Mouse (Mus musculus): ENCODE results near the gene Rgs14. TPM values are rescaled to one million over a fixed set of nuclear protein-coding genes. Genes with fewer than 3 reads are reported as not detected.
A peak's percentile ranks its signal among the peaks of the same experiment; 100 is the strongest.

Gene Rgs14
- polyA plus RNA-seq, 1 experiment from 2014 or later, result 1.9 TPM

DNA sequence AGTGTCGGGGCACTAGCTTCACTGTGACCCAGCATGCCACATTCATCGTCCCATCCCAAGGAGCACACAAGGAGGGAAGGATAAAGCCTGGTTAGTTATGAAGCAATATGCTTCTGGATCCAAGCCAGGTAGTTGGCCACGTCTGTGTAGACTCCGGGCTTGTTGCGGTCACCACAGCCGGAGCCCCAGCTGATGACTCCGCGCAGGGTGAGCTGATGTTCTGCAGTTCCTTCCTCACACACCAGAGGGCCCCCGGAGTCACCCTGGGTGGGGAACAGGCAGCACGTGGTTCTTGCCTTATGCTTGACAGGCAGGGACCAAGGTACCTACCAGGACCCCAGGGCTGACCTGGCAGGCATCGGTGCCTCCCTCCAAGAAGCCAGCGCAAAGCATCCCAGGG lies 48.5 kb downstream of the Rgs14 start:
- H3K27me3 ChIP-seq (replicated peaks; ENCODE audit: control insufficient read depth, insufficient read depth, low read length), result peaks cover 73% of the 10 kb centered on the region
- peak; percentile 77 for DNase-seq (ENCODE audit: low spot score)
- no peak overlapping the region for H3K9ac ChIP-seq (ENCODE audit: low read depth, low read length)
- ATAC-seq (replicated peaks; ENCODE audit: low FRiP score), result peak; percentile 63
- H3K4me1 ChIP-seq (replicated peaks; ENCODE audit: control insufficient read depth, insufficient read depth, low read length), result peaks cover 7% of the 10 kb centered on the region
- 13% methylated on average over 12 of the region's 12 CpGs for WGBS
- H3K4me2 ChIP-seq, result no peak overlapping the region
- H3K36me3 ChIP-seq (ENCODE audit: control insufficient read depth, insufficient read depth, low read length), result no peaks in the 10 kb centered on the region
- no peak overlapping the region for H3K27ac ChIP-seq (ENCODE audit: low read depth, low read length)
- no peak overlapping the region for H3K4me3 ChIP-seq (ENCODE audit: low read depth, low read length)
- no peaks in the 10 kb centered on the region for H3K9me3 ChIP-seq (ENCODE audit: control insufficient read depth, low read length)

DNA sequence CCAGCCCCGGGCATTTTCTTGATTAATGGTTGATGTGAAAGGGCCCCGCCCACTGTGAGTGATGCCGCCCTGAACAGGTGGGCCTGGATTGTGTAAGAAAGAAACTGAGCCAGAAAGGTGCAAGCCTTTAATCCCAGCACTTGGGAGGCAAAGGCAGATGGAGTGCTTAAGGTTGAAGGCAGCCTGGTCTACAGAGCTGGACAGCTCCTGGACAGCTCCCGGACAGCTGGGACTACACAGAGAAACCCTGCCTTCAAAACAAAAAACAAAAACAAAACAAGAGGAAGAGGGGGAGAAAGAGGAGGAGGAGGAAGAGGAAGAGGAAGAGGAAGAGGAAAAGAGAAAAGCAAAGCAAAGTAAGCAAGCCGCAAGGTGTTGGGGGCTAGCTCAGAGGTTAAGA lies 49.6 kb downstream of the Rgs14 start:
- H3K9me3 ChIP-seq (ENCODE audit: control insufficient read depth, low read length), result no peaks in the 10 kb centered on the region
- peaks cover 7% of the 10 kb centered on the region; the same call in 1 of the 2 replicates for H3K4me1 ChIP-seq (replicated peaks; ENCODE audit: control insufficient read depth, insufficient read depth, low read length)
- H3K4me2 ChIP-seq, result no peak overlapping the region
- H3K4me3 ChIP-seq (ENCODE audit: low read depth, low read length), result no peak overlapping the region
- H3K9ac ChIP-seq (ENCODE audit: low read depth, low read length), result no peak overlapping the region
- DNase-seq (ENCODE audit: low spot score) (no peak), ATAC-seq (replicated peaks; ENCODE audit: low FRiP score) (no peak)
- no peaks in the 10 kb centered on the region for H3K36me3 ChIP-seq (ENCODE audit: control insufficient read depth, insufficient read depth, low read length)
- 75% methylated on average over 5 of the region's 5 CpGs for WGBS
- peaks cover 63% of the 10 kb centered on the region for H3K27me3 ChIP-seq (replicated peaks; ENCODE audit: control insufficient read depth, insufficient read depth, low read length)
- H3K27ac ChIP-seq (ENCODE audit: low read depth, low read length), result no peak overlapping the region

DNA sequence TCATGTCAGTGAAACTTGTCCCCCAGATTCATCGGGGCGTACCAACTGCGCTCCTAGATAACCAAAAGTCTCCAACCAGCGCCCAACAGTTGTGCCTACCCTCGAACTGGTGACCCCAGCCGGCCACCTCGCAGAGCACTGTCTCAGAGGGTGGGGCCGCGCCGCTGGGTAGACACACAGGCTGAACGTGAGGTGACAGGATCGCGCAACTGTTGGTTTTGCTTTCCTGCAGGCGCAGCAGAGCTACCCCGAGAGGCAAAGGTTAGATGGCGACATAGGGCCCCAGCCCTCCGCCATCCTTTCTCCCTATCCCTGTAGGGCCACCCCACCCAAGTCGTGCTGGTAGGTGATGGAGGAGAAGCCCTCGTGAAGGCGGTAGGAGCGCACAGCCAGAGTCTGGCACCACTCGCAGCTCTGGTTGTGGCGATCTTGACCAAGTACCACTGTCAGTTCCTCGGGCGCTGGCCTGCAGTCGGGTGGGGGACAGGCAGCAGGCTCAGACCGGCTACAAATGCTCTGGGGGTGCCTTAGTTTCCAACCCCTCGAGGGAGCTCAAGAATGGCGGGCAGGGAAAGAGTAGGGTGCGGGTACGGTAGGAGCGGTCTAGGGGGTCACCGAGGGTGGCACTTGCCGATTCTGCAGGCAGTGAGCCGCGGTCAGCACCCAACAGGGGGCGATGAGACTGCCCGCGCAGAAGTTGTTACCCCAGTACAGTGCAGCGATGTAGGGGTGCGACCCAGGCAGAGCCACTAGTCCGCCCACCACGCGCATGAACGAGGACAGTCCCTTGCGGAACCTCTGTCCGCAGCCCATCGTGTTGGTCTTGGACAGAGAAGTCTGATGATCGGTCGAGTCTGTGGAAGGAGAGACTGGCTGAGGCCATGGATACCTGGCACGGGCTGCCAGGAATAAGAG lies 50.7 kb downstream of the Rgs14 start:
- ATAC-seq (replicated peaks; ENCODE audit: low FRiP score), result 0 out of 2 replicates have a peak, but pooled peaks have one; percentile 7
- H3K36me3 ChIP-seq (ENCODE audit: control insufficient read depth, insufficient read depth, low read length), result no peaks in the 10 kb centered on the region
- H3K4me2 ChIP-seq, result no peak overlapping the region

GRCm38 (mm10) chr13:55420933-55421800 lies 51.6 kb downstream of the Rgs14 start:
- Histone ChIP-seq H3K9ac (ENCODE audit: low read depth, low read length) (no peak overlapping the region), H3K9me3 (ENCODE audit: control insufficient read depth, low read length) (no peaks in the 10 kb centered on the region), H3K4me2 (peak overlapping the region; percentile 16; the same call in 1 of the 2 replicates), H3K36me3 (ENCODE audit: control insufficient read depth, insufficient read depth, low read length) (no peaks in the 10 kb centered on the region), H3K4me3 (ENCODE audit: low read depth, low read length) (0 out of 2 replicates have a peak overlapping the region, but pooled peaks have one; percentile 3), H3K27me3 (replicated peaks; ENCODE audit: control insufficient read depth, insufficient read depth, low read length) (peaks cover 52% of the 10 kb centered on the region), H3K27ac (ENCODE audit: low read depth, low read length) (no peak overlapping the region), H3K4me1 (replicated peaks; ENCODE audit: control insufficient read depth, insufficient read depth, low read length) (peaks cover 7% of the 10 kb centered on the region; the same call in 1 of the 2 replicates)
- DNase-seq (ENCODE audit: low spot score) (peak; percentile 67), ATAC-seq (replicated peaks; ENCODE audit: low FRiP score) (0 out of 2 replicates have a peak, but pooled peaks have one; percentile 24)
- 14% methylated on average over 35 of the region's 35 CpGs for WGBS

More for the DNA sequence above, 50.7 kb downstream of the Rgs14 start:
- Histone ChIP-seq H3K27ac (ENCODE audit: low read depth, low read length) (no peak overlapping the region), H3K4me1 (replicated peaks; ENCODE audit: control insufficient read depth, insufficient read depth, low read length) (peaks cover 7% of the 10 kb centered on the region; the same call in 1 of the 2 replicates), H3K9me3 (ENCODE audit: control insufficient read depth, low read length) (no peaks in the 10 kb centered on the region), H3K4me3 (ENCODE audit: low read depth, low read length) (0 out of 2 replicates have a peak overlapping the region, but pooled peaks have one; percentile 3), H3K9ac (ENCODE audit: low read depth, low read length) (no peak overlapping the region), H3K27me3 (replicated peaks; ENCODE audit: control insufficient read depth, insufficient read depth, low read length) (peaks cover 52% of the 10 kb centered on the region)
- 24% methylated on average over 51 of the region's 51 CpGs for WGBS
- DNase-seq (ENCODE audit: low spot score), result no peak

DNA sequence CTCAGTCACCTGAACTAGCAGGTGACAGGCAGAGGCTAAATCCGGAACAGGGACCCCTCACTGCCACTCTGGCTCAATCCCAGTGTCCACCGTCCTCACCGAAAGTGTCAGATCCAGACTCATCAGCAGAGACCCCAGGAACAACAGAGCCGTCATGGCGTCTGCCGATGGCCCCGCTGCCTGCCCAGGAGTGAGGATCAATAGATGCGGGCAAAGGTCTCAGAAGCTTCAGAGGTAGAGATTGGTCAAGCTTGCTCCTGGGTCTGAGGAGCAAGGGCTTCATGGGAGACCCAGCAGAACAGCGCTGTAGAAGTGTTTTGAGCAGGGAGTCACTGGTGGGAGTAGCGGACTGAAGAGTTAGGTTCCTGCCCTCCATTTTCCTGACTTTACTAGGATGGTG lies 57.1 kb downstream of the Rgs14 start, which contains the start of gene F12:
TSS of gene F12 (minus strand) at position 181 of the 400 bp plus-strand sequence.
- ATAC-seq (replicated peaks; ENCODE audit: low FRiP score), result no peak
- H3K27ac ChIP-seq (ENCODE audit: low read depth, low read length), result peak within 1 kb of the TSS; percentile 21; the same call in 1 of the 2 replicates
- 76% methylated on average over 10 of the region's 10 CpGs for WGBS
- peak within 1 kb of the TSS; percentile 38 for H3K4me3 ChIP-seq (ENCODE audit: low read depth, low read length)
- H3K9me3 ChIP-seq (ENCODE audit: control insufficient read depth, low read length), result no peaks in the 10 kb centered on the region
- peak within 1 kb of the TSS; percentile 47 for H3K4me2 ChIP-seq
- no peak for DNase-seq (ENCODE audit: low spot score)
- peak within 1 kb of the TSS; percentile 10; the same call in 1 of the 2 replicates for H3K9ac ChIP-seq (ENCODE audit: low read depth, low read length)
- peaks cover 15% of the 10 kb centered on the region for H3K27me3 ChIP-seq (replicated peaks; ENCODE audit: control insufficient read depth, insufficient read depth, low read length)
- no peaks in the 10 kb centered on the region for H3K4me1 ChIP-seq (replicated peaks; ENCODE audit: control insufficient read depth, insufficient read depth, low read length)
- no peaks in the 10 kb centered on the region for H3K36me3 ChIP-seq (ENCODE audit: control insufficient read depth, insufficient read depth, low read length)

- Histone ChIP-seq H3K4me3 (ENCODE audit: low read depth, low read length) (no peak overlapping the region), H3K27me3 (replicated peaks; ENCODE audit: control insufficient read depth, insufficient read depth, low read length) (no peaks in the 10 kb centered on the region), H3K4me2 (peak overlapping the region; percentile 5; the same call in 1 of the 2 replicates), H3K36me3 (ENCODE audit: control insufficient read depth, insufficient read depth, low read length) (no peaks in the 10 kb centered on the region), H3K4me1 (replicated peaks; ENCODE audit: control insufficient read depth, insufficient read depth, low read length) (no peaks in the 10 kb centered on the region), H3K9ac (ENCODE audit: low read depth, low read length) (no peak overlapping the region), H3K9me3 (ENCODE audit: control insufficient read depth, low read length) (no peaks in the 10 kb centered on the region), H3K27ac (ENCODE audit: low read depth, low read length) (no peak overlapping the region)
- WGBS, result 46% methylated on average over 12 of the region's 12 CpGs
- no peak for DNase-seq (ENCODE audit: low spot score)
- ATAC-seq (replicated peaks; ENCODE audit: low FRiP score), result peak; percentile 66; the same call in 1 of the 2 replicates
Observed at GRCm38 (mm10) chr13:55429226-55429888, 59.8 kb downstream of the Rgs14 start.

- H3K4me1 ChIP-seq (replicated peaks; ENCODE audit: control insufficient read depth, insufficient read depth, low read length), result no peaks in the 10 kb centered on the region
- DNase-seq (ENCODE audit: low spot score) (no peak), ATAC-seq (replicated peaks; ENCODE audit: low FRiP score) (no peak)
- 76% methylated on average over 2 of the region's 2 CpGs for WGBS
- H3K9me3 ChIP-seq (ENCODE audit: control insufficient read depth, low read length), result no peaks in the 10 kb centered on the region
- no peak overlapping the region for H3K4me3 ChIP-seq (ENCODE audit: low read depth, low read length)
- no peak overlapping the region for H3K4me2 ChIP-seq
- H3K27ac ChIP-seq (ENCODE audit: low read depth, low read length), result no peak overlapping the region
- no peaks in the 10 kb centered on the region for H3K36me3 ChIP-seq (ENCODE audit: control insufficient read depth, insufficient read depth, low read length)
- no peak overlapping the region for H3K9ac ChIP-seq (ENCODE audit: low read depth, low read length)
- H3K27me3 ChIP-seq (replicated peaks; ENCODE audit: control insufficient read depth, insufficient read depth, low read length), result no peaks in the 10 kb centered on the region
Observed at GRCm38 (mm10) chr13:55430566-55430965, 61.0 kb downstream of the Rgs14 start.

Data from liver, embryonic 11.5 days (tissue).